Mouse (Mus musculus) G1E (cell line): ENCODE results near the gene Ern1.

Source experiments
- CTCF ChIP-seq: IDR thresholded peaks from 2 replicates; pipeline ENCODE4 v1.5.1; 2012; ENCODE audit warnings: low read depth, low read length, inconsistent platforms, mixed read lengths
- GATA1 ChIP-seq: IDR thresholded peaks from 2 replicates; pipeline ENCODE4 v1.6.1; 2012; ENCODE audit warnings: borderline replicate concordance, low read length, inconsistent platforms, mixed read lengths
- GATA2 ChIP-seq: IDR thresholded peaks from 2 replicates; pipeline ENCODE4 v1.6.1; 2012; ENCODE audit warnings: low read depth, low read length, inconsistent platforms, borderline replicate concordance
- TAL1 ChIP-seq: conservative IDR thresholded peaks from 2 replicates; pipeline ENCODE4 v1.6.1; 2012; ENCODE audit warnings: low read depth, low read length, inconsistent platforms, mixed read lengths

DNA sequence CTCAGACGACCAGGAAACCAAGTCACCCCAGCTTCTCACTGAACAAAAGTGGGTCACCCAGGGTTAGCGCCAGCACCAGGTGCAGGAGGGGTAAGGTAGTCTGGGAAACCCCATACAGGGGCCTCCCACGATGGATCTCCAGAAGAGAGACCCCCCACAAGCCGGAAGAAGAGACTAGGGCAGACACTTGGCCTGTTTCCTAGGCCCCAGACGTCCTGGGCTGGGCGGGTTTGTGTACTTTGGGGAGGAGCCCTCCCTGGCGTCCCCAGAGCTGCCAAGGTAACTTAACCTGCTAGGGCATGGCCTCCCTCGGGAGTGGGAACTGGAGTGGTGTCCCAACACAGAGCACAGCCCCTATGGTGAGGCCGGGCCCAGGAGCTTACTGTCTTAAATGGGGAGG lies 113.1 kb downstream of the Ern1 start:
- TF ChIP-seq CTCF (no peak), GATA2 (no peak), TAL1 (no peak), GATA1 (no peak)
